Mouse (Mus musculus) liver, embryonic 14.5 days (tissue): ENCODE measurements around the gene Ppargc1a.

Source experiments
- CTCF ChIP-seq: IDR thresholded peaks from 2 replicates; pipeline ENCODE4 v1.5.1; 2016; ENCODE audit warnings: antibody characterized with exemption, low read depth, control low read depth
- EP300 ChIP-seq: IDR thresholded peaks from 2 replicates; pipeline ENCODE4 v1.6.1; 2016; ENCODE audit warnings: antibody characterized with exemption, low read depth

GRCm38 (mm10) chr5:51534456-51534855 is 33.1 kb downstream of the Ppargc1a start:
- no peak for TF ChIP-seq CTCF
- TF ChIP-seq EP300, result no peak
